Mouse (Mus musculus) cerebellum, adult 2 months (tissue): Measurements from ENCODE around the gene Rpusd1.

Experiments
- CTCF ChIP-seq: fragments of 200-500 bp; IDR thresholded peaks from 2 replicates; pipeline ENCODE4 v1.5.1; 2011; ENCODE audit warnings: low read depth, mild to moderate bottlenecking, control low read depth, low read length, moderate library complexity, borderline replicate concordance; ENCODE audit not compliant: insufficient read depth
- POLR2A ChIP-seq: fragments of 200-500 bp; IDR thresholded peaks from 2 replicates; pipeline ENCODE4 v1.6.1; 2011; ENCODE audit warnings: low read length, control low read depth, borderline replicate concordance; ENCODE audit not compliant: insufficient read depth

GRCm38 (mm10) chr17:25721476-25721875 lies 6.0 kb upstream of the Rpusd1 start:
- TF ChIP-seq POLR2A: no peak
- no peak for TF ChIP-seq CTCF
